8 mouse cellular contexts compared by ENCODE assay signal in genomic region chr9:104063244-104063961, GRCm38 (mm10). TPM values are rescaled to one million over a fixed set of nuclear protein-coding genes. Genes with fewer than 3 reads are reported as not detected.
A peak's percentile ranks its signal among the peaks of the same experiment; 100 is the strongest.
DNase-seq lines count a peak whose midpoint lies in the region; ATAC-seq lines count a peak whose summit lies in the region.

Gene Acad11, plus strand, starts transcription at chr9:104063377.

- peaks cover 39% of the 10 kb centered on the region for H3K4me1 ChIP-seq in megakaryocyte, embryonic 14.5 days

- H3K9me3 ChIP-seq in megakaryocyte, embryonic 14.5 days: no peaks in the 10 kb centered on the region

- peaks cover 25% of the 10 kb centered on the region for H3K36me3 ChIP-seq in megakaryocyte, embryonic 14.5 days (replicated peaks; ENCODE audit: low read length)

- no peaks in the 10 kb centered on the region for H3K27me3 ChIP-seq in megakaryocyte, embryonic 14.5 days (replicated peaks)

- ATAC-seq in common myeloid progenitor, adult 5-6 weeks (replicated peaks; ENCODE audit: low read depth, poor library complexity, severe bottlenecking): peak; percentile 86

- peak; percentile 93 for DNase-seq in ZHBTc4 (ENCODE audit: low read depth, low spot score)
- peak; percentile 78 for DNase-seq in gastrocnemius, adult 8-10 months (ENCODE audit: low spot score in 2 of 2)
- DNase-seq in hindlimb bud, embryonic 11.5 days (ENCODE audit: extremely low spot score, low read depth, low spot score): peak; percentile 97
- DNase-seq in left cerebral cortex, adult 8-10 months (ENCODE audit: low spot score in 2 of 2): peak; percentile 81 to 88
- DNase-seq in right cerebral cortex, postnatal 10 days (ENCODE audit: low spot score in 2 of 2): peak; percentile 88 to 92
- peak; percentile 76 for DNase-seq in urinary bladder, postnatal 25 days (ENCODE audit: low spot score)

- peak within 1 kb of the TSS; percentile 100 for H3K4me3 ChIP-seq in megakaryocyte, embryonic 14.5 days (replicated peaks)

RNA-seq across cellular contexts. Expression of gene Acad11, which starts in this region (rescaled TPM):
- 15.0 and 16.2 TPM in 2 replicates for total RNA-seq in common myeloid progenitor, adult 5-6 weeks (2017)
- 10 to 100 TPM; 44.8 to 52.2 (median 51.3) TPM for total RNA-seq in gastrocnemius, adult 8-10 months (2022)
- total RNA-seq in left cerebral cortex, adult 8-10 months (2022): 10 to 100 TPM; 23.8 to 26.1 (median 24.9) TPM
- polyA plus RNA-seq in megakaryocyte, embryonic 14.5 days (2012; ENCODE audit: insufficient read depth, low replicate concordance): 14.6 and 20.5 TPM in 2 replicates

Comparison
In these comparisons a context has a peak if more than half of its experiments do, and no peak if none do; other contexts are left out.
1. Peak in every context shown above with its lines: DNase-seq, ATAC-seq and H3K4me3 ChIP-seq.